ENCODE assay signal across 8 mouse cellular contexts in genomic region chr4:40584940-40585571, GRCm38 (mm10).
DNase-seq lines count a peak whose midpoint lies in the region; ATAC-seq and TF ChIP-seq lines count a peak whose summit lies in the region.

No protein-coding gene starts in this region.

- no peak overlapping the region for H3K9ac ChIP-seq in heart, postnatal 0 days (replicated peaks; ENCODE audit: low read depth, low read length)

- no peaks in the 10 kb centered on the region for H3K27me3 ChIP-seq in heart, postnatal 0 days (ENCODE audit: control insufficient read depth, insufficient read depth, low read length)
- H3K27me3 ChIP-seq in thymus, adult 2 months (ENCODE audit: control insufficient read depth, insufficient read depth, low read length): no peaks in the 10 kb centered on the region

- no peaks in the 10 kb centered on the region for H3K9me3 ChIP-seq in heart, postnatal 0 days (replicated peaks; ENCODE audit: control insufficient read depth, low read length)

- no peak overlapping the region for H3K4me2 ChIP-seq in heart, postnatal 0 days (ENCODE audit: low read depth, low read length)

- TF ChIP-seq CTCF in heart, postnatal 0 days (IDR thresholded peaks at IDR 0.05; ENCODE audit: low read depth): no peak
- TF ChIP-seq CTCF in thymus, adult 2 months (IDR thresholded peaks at IDR 0.05; ENCODE audit: borderline replicate concordance, control insufficient read depth, extremely low read depth, insufficient read depth, low read length, poor library complexity): no peak

- H3K4me1 ChIP-seq in heart, postnatal 0 days (ENCODE audit: control insufficient read depth, insufficient read depth): no peaks in the 10 kb centered on the region
- no peaks in the 10 kb centered on the region for H3K4me1 ChIP-seq in thymus, adult 2 months (replicated peaks; ENCODE audit: control insufficient read depth, insufficient read depth, low read length)

- no peak for DNase-seq in frontal cortex, postnatal 25 days (ENCODE audit: low spot score in 2 of 2)
- DNase-seq in right cerebral cortex, adult 18-20 months: peak; percentile 38
- DNase-seq in right cerebral cortex, postnatal 36 days (ENCODE audit: low spot score in 2 of 2): no peak
- peak; percentile 38 for DNase-seq in heart, postnatal 0 days (ENCODE audit: low spot score)
- DNase-seq in retina, embryonic 14.5 days (ENCODE audit: low spot score): peak; percentile 12
- no peak for DNase-seq in spleen, postnatal 10 days (ENCODE audit: low spot score in 2 of 2)
- DNase-seq in thymus, adult 2 months: no peak

- H3K36me3 ChIP-seq in heart, postnatal 0 days (replicated peaks; ENCODE audit: control insufficient read depth, insufficient read depth, low read length): no peaks in the 10 kb centered on the region
- H3K36me3 ChIP-seq in thymus, adult 2 months (ENCODE audit: control insufficient read depth, insufficient read depth, low read length): no peaks in the 10 kb centered on the region

- H3K27ac ChIP-seq in heart, postnatal 0 days (ENCODE audit: low read depth): peak overlapping the region; percentile 35; the same call in 1 of the 2 replicates
- H3K27ac ChIP-seq in thymus, adult 2 months (ENCODE audit: control insufficient read depth, insufficient read depth, low read length): no peak overlapping the region

- ATAC-seq in frontal cortex, adult (ENCODE audit: low TSS enrichment): peak; percentile 69
- ATAC-seq in heart, postnatal 0 days (ENCODE audit: insufficient read depth, low read depth): no peak

- no peak for TF ChIP-seq EP300 in heart, postnatal 0 days (IDR thresholded peaks at IDR 0.05; ENCODE audit: low read depth)

- no peak for TF ChIP-seq POLR2A in thymus, adult 2 months (IDR thresholded peaks at IDR 0.05; ENCODE audit: control insufficient read depth, extremely low read depth, insufficient read depth, low read length, poor library complexity)

- H3K4me3 ChIP-seq in heart, postnatal 0 days (ENCODE audit: low read depth, low read length): no peak overlapping the region
- no peak overlapping the region for H3K4me3 ChIP-seq in thymus, adult 2 months (ENCODE audit: control insufficient read depth, insufficient read depth, low read length)

- WGBS in heart, postnatal 0 days: 67% methylated on average over 3 of the region's 3 CpGs
- 83% methylated on average over 3 of the region's 3 CpGs for WGBS in thymus, adult 2 months

Comparison
In these comparisons a context has a peak if more than half of its experiments do, and no peak if none do; other contexts are left out.
1. DNase-seq: peak in right cerebral cortex, adult 18-20 months (single experiment), heart, postnatal 0 days (single experiment) and retina, embryonic 14.5 days (single experiment); none in frontal cortex, postnatal 25 days (0 of 2), right cerebral cortex, postnatal 36 days (0 of 2), spleen, postnatal 10 days (0 of 2) and thymus, adult 2 months (single experiment).